Mouse (Mus musculus) megakaryocyte, embryonic 14.5 days (primary cell): Measurements from ENCODE around the gene Telo2.

Source experiments
- FLI1 ChIP-seq: IDR thresholded peaks from 2 replicates; pipeline ENCODE4 v1.6.1; 2012; ENCODE audit warnings: low read length, inconsistent platforms, mixed read lengths
- GATA1 ChIP-seq: IDR thresholded peaks from 3 replicates; pipeline ENCODE4 v1.6.1; 2012; ENCODE audit warnings: mixed read lengths, low read length, inconsistent platforms, borderline replicate concordance

- TF ChIP-seq GATA1 (no peak), FLI1 (no peak)
These were observed 1.5 kb upstream of the Telo2 start for GRCm38 (mm10) chr17:25117263-25117662.
